Mouse (Mus musculus): Measurements from ENCODE around the gene Abca4. TPM values are rescaled to one million over a fixed set of nuclear protein-coding genes. Genes with fewer than 3 reads are reported as not detected.
A peak's percentile ranks its signal among the peaks of the same experiment; 100 is the strongest.
"Not testable (repeated sequence)": the region's sequence is repeated elsewhere in the genome, so short reads cannot be mapped to it uniquely, and the experiment has no call there.

Gene Abca4
- total RNA-seq, 1 experiment from 2014 or later, result 2.1 TPM

DNA sequence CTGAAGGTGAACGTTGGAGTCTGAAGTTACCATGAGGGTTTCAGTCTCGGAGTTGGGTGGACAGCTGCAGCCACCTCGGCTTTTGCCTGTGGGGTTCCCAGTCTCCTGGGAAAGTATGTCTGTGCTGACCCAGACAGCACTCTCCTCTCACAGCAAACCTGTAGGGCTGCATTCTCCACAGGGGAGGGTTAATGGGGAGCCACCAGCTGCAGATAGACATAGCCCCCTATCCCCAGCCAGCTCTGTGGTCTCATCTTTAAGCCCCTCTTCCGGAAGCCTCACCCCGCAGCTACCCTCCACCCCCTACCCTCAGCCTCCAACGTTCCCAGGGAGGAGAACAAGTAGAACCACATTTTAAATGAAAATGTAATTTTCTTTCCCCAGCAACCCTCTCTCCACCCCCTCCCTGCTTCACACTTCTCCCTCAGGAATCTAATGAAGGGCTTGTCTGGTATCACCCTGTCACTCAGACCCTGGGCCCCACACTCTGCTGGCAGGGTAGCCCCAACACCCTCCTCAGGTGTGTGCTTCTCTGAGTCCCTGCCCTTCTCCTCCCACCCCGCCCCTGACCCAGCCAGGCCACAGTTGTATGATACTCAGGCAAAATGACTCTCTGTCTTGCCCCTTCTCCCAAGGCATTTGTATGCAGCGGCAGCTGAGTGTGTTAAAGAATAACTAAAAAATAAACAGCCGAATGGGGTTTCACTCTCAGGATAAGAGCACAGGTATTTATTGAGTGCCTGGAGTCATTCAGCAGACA lies 14.4 kb downstream of the Abca4 start:
- DNase-seq, result no peak

DNA sequence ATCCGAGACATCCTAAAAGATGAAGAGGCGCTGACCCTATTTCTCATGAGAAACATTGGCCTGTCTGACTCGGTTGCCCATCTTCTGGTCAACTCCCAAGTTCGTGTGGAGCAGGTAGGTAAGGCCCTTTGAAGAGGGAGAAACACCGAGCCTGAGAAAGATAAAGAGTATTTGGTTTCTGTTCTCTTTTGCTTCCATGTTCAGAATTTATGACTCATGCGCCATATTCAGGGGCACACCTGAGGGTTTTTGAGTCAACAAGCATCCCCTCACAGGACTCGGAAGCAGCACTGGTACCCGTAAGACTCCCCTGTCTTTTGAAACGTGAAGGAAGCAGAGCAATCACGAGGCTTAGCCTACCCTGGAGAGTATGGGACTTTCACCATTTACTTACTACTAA lies 18.3 kb downstream of the Abca4 start:
- DNase-seq, result no peak

DNA sequence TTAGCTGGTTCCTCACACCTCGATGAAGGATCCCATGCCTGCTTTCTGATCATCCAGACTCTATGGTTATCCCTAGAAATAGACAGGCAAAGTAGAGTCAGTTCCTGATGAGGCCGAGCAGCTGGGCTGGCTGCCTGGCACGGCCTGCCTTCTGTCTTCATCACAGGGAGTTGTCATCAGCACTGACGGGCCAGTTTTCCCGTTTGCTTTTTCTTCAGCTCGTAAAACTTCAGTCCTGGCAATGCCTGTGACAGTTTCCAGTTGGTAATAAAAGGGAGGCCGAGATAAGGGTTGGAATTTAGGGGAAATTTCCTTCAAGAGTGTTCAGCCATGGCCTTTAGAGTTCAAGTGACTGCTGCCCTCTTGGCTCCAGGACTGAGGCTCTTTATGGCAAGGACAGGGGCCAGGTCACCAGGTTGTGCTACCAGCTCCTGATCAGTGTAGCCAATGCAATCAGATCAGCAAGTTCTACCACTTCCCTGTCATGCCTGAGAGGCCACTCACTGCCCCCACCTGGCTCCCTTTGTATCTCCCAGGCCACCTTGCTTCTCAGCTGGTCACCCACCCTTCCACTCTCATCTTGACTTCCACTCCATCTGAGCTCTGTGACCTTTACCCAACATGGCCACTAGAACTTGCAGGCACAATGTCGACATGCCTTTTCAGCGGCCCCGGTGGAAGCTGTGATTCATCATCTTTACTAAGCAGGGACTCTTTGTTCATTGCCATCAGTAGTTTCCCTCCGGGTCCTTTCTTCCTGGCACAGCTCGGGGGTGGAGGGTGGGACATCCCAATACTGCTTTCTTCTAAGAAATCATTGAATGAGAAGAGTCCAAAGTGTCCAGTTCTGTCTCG lies 20.5 kb downstream of the Abca4 start:
- DNase-seq, result peak; percentile 40

DNA sequence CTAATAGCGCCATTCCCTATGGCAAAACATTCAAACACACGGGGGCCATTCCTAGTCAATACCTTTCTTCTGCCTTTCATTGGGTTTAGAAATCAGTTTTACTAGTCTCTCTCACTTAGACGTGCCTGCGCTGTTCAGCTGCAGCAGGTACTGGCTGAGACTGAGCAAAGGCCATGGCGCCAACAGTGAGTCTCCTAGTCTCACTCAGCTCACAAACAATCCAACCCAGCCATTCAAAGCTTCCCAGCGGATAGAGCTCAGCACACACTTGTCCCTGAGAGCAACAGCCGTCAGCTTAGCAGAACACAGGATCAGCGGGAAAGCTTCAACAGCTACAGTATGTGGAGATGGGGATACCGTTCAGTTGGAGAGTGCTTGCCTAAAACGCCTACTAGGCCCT lies 27.5 kb downstream of the Abca4 start:
- no peak for DNase-seq

DNA sequence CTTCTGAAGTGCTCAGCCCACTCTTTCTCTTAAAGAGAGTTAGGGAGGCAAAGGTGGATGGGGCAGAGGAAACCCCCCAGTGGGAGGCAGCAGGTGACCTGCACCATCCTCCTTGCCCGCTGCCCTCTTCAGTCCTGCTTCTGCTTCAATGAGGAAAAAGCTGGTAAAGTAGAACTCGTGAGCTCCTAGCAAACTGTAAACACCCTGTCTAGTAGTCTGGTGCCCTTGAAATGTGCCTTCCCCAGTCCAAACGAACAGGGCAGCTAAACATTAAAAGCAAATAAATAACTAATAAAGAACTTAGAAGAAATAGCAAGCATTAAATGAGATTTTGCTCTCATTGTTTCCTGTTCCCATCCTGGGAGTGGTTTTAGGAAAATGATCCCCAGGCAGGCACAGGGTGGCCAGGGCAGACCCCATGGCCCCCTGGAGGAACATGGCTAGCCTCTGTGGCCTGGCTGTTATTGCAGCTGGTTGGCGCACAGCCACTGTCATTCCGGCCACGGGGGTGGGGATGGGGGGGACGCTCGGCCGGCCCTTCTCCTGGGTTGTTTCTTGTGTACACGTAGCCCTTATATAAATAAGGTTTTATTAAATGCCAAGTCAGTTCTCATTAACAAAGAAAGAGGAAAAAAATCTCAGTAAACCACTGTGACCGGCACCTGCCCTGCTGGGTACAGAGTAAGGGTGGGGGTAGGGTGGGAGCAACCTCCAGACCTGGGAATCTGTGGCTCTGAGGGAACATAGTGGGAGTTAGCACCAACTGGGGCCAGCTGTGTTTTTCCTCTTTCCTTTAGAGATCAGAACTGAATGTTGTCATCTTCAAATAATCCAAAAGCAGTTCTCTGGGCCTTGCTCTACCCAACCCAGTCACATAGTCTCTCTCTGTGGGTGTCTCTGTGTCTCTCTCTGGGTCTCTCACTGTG lies 28.7 kb downstream of the Abca4 start:
- DNase-seq, result no peak

DNA sequence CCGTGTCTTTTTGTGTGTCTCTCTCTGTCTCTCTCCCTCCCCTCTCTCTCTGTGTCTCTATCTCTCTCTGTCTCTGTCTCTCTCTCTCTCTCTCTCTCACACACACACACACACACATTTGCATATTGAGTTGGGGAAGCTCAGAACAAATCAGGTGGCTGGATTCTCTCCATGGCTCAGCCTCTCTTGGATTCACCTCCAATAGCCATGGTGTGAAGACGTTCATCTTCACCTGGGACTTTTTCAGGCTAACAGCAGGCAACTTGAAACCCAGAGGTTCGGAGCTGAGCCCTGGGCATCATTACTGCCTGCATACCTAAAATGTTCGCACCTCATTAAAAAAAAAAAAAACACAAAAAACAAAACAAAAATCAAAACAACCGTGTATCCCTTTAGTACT lies 29.4 kb downstream of the Abca4 start:
- DNase-seq, result no peak

DNA sequence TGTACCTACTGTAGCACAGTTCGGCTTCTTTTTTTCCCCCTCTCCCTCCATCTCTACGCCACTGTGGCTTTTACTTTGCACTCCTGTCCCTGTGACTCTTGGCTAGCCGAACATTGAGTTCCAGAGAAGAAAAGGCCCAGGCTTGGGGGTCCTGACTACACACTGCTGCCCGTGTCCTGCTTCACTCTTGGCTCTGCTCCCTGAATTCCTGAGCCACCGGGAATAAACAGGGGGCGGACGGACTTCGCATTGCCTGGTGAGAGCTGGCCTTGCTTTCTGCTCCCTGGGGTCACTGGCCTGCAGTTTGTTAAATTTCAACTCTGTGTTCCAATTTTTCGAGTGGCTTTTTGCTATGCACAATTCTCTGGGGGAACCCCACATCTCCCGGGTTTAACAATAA lies 30.1 kb downstream of the Abca4 start:
- no peak for DNase-seq

DNA sequence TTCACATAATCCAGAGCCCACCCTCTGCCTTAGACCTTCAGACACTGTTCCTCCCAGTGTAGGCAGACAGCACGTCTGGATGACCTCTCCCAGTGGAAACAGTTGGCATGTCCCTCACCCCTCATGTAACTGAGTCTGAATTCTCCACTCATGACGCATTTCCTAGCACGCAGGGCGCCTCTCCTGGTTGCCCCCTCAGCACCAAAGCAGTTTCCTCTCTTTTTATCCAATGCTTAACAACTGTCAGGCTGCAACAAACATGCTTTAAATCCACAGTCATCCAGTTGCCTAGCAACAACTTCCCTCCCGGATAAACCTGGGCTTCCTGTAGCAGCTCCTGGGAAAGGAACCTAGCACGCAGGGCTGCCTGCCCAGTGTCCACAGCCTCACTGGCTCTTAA lies 33.9 kb downstream of the Abca4 start:
- DNase-seq, result peak; percentile 7

DNA sequence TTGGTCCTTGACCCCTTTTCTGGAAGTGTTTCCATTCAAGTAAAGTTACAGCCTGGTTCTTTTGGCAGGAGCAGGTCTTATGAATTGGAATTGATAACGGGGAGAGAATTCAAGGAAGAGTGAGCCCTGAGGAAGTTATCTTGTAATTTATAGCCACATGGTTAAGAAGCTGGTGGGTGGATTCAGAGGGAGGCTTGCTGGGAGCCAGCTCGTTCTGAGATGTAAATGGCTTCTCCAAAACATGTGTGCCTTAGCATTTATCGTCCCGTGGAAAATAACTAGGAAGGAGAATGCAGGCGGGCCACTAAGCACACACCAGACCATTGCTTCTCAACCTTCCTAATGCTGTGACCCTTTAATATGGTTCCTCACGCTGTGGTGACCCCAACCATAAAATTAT lies 34.9 kb downstream of the Abca4 start:
- DNase-seq, result no peak

DNA sequence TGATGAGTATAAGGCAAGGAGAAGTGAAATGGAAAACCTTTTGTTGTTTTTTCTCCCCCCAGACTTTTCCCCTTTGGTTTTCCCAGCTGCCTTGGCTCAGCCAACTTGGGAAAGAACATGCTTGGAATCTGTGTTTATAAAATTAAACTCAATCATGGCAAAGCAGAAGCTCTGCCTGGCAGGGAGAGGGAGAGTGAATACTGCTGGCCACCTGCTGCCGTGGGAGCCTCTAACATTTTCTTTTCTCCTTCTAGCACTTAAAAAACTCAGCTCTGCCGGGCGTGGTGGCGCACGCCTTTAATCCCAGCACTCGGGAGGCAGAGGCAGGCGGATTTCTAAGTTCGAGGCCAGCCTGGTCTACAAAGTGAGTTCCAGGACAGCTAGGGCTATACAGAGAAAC lies 37.4 kb downstream of the Abca4 start:
- DNase-seq, result not testable (repeated sequence)

DNA sequence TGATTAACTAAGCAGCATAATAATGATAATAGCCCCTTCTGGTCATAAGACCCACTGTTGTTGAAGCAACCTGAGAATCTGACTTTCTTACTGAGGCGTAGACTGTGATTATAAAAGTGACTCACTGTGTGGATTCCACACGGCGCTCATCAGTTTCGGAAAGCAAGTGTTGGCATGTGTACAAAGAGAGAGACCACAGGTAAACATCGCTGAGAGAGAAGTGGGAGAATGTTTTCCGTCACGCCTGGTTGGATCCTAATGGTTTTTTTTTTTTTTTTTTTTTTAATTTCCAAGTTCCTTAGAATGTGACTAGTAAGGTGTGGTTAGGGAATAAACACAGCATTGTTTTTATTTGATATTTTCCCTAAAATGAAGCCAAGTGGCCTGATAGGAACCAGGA lies 38.1 kb downstream of the Abca4 start:
- DNase-seq, result no peak

DNA sequence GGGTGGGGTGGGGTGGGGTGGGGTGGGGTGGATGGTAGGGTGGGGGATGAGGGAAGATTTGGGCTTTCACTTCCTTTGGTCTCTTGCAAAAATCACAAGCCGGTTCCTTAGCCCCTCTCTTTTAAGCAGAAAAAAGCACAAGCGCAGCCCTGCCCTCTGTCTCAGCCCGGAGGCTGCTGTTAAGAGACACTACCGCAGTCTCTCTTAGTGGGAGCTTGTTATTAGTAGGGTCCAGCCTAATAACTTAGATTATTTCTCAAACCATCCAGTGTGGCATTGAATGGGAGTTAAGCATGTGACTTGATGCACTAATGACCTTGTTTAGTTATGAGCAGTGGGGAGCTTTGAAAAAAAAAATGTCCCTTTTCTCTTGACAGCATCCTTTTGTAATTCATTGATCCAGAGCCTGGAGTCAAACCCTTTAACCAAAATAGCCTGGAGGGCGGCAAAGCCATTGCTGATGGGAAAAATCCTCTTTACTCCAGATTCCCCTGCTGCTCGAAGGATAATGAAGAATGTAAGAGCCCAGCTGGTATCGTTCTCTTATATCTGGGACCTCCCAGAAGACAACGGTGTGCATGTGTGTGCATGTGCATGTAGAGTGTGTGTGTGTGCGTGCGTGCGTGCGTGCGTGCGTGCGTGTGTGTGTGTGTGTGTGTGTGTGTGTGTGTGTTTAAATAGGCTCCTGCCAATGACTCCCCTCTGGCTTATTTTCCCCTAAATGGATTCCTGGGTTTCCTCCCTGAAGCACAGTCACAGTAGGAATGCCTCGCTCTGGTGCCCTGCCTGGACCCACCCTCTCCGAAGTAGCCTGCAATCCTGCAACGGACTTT lies 41.1 kb downstream of the Abca4 start:
- DNase-seq, result no peak

DNA sequence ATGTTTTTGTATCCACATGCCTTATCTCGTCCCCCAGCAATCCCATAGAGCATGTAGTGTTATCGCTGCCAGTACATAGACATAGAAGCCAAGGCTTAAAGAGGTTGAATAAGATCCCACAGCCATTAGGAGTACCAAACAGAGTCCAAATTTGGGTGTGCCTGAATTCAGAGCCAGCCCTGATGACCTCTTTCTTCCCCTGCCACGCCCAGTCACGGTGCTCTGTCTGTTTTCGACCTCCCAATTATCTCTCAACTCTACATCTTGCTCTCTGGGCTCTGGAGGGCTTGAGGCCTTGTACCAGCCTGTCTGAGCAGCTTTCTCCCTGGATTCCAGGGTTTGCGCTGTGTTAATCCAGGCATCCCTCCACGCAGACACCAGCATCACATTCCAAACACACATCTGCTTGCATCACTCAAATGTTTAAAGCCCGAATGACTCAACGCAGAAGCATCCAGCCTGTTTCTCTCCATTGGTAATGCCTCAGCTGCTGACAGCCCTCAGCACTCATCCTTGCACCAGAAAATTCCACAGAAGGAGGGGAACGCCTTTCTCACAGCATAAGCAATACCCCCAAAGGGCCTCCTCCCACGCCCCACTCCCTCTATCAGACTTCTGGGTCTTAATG lies 43.9 kb downstream of the Abca4 start:
- DNase-seq, result no peak

DNA sequence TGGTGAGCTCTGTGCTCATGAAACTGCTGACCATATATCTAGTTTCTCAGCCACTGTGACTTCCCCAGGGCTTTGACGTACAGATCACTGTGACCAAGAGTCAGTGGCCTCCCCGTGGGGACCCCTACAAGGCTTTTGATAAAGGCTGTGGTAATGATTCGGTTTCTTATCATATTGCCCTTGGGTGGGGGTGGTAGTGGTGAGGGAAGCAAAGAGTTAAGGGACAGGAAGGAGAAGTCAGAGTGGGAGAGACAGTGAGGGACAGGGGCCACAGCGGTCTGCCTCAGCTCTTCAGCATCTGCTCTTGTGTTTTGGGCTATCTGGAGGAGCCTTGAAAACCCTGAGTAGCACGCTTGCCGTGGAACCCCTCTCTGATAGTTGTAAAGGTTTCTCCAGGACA lies 46.1 kb downstream of the Abca4 start:
- DNase-seq, result no peak

DNA sequence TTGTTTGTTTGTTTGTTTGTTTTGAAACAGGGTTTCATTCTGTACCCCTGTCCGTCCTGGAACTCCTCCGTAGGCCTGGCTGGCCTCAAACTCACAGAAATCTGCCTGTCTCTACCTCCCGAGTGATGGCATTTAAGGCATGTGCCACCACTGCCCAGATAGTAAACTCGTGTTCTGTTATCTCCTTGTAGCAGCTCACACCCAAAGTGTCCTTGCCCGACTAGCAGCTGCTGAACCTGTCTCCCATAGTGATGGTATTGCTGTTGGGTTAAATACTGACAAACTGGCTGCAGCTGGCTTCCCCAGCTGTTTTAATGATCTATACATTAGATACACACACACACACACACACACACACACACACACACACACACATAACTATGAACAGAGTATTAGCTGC lies 55.5 kb downstream of the Abca4 start:
- DNase-seq, result no peak

DNA sequence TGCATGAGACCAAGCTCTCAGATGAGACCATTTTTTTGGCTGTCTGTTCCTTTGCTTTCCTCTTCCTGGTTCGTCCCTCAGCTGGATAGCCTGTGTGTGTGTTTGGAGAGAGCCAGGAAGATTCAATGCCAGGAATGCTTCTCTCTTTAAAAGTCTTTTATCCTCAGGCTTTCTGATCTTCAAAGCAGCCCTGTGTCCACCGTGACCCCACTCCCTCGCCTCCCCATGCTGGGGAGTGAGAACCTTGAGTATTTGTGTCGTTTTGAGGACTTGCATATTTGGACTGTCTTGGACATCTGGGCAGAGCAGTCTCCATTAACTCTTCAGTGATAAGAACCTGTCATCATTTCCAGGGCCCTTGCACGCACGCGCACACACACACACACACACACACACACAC lies 57.8 kb downstream of the Abca4 start:
- no peak for DNase-seq

DNA sequence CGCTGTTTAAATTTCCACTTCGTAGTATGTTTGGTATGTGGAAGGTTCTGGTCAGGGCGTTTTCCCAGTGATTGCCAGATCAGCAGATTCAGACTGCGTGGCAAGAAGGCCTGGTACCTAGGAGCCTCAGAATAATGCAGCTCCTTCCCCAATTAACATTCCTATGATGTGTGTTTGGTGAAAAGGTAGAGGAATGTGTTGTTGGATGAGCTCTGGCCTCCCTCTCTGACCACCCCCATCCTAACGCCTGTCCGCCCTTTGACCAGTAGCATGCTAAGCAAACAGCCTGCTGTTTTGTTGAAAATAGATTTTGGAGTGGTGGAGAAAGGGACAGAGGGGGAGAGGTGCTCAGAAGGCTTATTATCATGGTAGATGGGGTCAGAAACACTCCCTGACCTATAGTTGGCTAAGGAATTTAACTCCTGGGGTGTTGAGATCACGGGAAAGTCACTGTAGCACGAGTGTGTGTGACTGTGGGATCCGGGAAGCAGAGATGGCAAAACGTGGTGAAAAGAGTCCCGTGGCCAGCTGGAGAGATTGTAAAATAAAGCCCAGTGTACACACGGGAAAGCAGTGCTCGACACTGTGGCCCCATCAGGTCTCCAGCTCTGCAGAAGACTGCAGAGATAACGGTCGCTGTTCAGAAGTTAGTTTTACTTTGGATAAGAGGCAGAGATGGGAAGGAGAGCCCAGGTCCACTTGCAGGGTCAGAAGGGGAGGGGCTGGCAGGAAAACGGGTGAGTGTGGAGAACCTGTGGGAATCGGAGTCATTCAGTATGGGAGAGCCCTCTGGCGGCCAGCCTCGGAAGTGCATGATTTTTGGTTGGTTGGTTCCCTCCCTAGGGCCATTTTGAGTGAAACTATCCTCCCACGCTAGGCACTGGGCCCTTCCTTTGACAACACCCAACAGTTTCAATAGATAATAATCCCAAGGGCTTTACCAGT lies 59.9 kb downstream of the Abca4 start:
- DNase-seq, result peak; percentile 86

DNA sequence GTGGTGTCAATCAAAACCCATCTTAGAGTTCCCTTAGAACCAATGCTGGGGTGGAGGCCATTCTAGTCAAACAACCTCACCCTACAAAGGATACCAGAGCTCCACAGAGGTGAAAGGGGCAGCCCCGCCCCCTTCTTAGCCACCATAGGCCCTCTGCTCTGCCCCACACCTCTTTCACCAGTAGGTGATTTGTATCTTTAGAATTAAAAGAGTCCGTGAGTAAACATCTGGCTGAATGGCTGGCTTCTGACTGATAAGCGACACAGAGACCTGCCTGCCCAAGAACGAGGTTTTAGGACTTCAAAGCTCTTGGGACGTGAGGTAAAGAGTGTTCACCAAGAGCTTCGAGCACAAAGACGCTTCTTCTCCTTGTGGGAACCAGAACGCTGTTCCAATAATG lies 62.7 kb downstream of the Abca4 start:
- DNase-seq, result no peak

DNA sequence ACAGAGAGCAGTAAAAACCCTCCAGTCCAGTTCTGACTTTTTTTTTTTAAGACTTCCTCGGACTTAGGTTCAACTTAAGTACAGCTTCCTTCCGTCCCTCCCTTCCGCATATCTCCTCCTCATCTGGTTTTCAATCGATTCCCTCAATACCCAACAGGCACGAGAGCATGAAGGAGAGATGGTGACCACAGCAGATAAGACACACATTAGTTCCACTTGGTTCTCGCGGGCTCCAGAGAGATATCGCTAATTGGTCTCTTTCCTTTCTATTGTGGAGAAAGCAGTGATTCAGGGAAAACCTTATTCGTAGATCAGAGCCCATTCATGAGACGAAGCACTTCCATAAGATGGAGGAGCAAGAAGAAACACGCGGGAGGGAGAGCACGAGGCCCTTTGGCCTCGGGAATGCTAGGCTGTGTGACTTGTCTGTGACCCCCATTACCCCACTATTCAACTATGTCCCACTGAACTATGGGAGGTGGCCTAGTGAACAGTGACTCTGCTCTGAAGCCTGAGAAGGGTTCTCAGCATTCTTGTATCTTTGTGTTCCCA lies 63.5 kb downstream of the Abca4 start:
- no peak for DNase-seq

DNA sequence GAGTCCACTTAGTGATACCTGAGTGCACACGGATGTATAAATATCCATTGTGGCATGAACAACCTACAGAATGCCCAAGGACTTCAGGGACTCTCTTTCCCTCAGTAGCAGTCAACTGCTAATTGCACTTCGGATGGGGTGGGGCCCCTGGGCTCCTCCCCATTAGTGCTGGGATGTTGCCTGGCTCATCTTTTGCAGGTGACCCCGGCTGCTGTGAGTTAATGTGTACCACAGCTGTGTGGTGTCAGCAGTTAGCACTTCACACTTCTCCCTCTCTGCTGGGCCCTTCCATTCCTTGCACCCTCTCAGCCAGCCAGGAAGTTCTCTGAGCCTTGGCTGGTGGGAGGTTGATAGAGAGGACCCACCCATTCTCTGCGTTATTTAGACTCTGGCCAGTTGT lies 65.2 kb downstream of the Abca4 start:
- DNase-seq, result no peak

Measured in adrenal gland, postnatal 25 days (tissue).